Mouse (Mus musculus): ENCODE results near the gene Rab9b. TPM values are rescaled to one million over a fixed set of nuclear protein-coding genes. Genes with fewer than 3 reads are reported as not detected.

Gene Rab9b
- under 1 TPM; 0.08 to 0.19 TPM for total RNA-seq (2021)

GRCm38 (mm10) chrX:136868061-136869040, at the start of gene Rab9b:
Gene Rab9b (minus strand): TSS chrX:136868755.
- intact Hi-C loops (cut with DNase I): no loop called here
- DNase-seq: no peak

DNA sequence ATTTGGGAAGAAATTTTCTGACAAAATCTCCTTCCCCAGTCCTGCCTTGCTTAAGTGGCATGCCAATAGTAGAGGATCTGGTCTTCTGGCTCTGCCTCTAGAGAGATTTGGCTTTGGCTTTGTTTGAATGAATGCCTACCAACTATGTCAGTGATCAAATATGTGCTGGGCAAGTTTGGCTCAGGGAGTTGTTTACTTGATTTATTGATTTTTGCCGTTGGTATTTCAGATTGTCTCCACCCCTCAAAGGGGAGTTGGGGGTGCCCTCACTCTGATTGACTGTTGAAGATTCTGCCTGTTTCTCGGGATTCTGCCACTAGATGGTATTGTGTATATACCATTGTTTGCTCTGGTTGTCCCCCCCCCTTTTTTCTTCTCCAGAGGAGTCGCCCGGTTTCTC, 35.8 kb upstream of the Rab9b start:
- no peak for DNase-seq
- intact Hi-C loops (cut with DNase I): no loop called here

DNA sequence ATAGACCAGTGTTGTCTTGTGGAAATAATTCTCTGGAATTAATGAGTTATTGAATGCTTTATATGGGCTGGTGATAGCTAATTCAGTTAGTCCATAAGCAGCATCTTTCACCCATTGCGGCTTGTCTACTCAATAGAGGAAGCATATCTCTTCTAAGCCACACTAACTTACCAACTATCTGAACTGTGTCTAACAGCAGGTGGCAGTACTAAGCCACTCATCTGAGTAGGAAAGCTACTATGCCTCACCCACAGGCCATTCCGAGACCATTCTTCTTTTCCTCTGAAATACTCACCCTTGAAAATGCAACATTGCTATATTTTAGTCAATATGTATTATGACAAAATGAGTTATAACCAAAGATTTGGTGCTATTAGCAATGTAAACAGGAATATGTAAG, 27.2 kb upstream of the Rab9b start:
- no peak for DNase-seq
- intact Hi-C loops (cut with DNase I): no loop called here

GRCm38 (mm10) chrX:136850300-136850699, 18.3 kb downstream of the Rab9b start:
- DNase-seq: no peak
- intact Hi-C loops (cut with DNase I): no loop called here

- no peak for DNase-seq
- intact Hi-C loops (cut with DNase I): no loop called here
Measured at GRCm38 (mm10) chrX:136828610-136829009, 39.9 kb downstream of the Rab9b start.

DNA sequence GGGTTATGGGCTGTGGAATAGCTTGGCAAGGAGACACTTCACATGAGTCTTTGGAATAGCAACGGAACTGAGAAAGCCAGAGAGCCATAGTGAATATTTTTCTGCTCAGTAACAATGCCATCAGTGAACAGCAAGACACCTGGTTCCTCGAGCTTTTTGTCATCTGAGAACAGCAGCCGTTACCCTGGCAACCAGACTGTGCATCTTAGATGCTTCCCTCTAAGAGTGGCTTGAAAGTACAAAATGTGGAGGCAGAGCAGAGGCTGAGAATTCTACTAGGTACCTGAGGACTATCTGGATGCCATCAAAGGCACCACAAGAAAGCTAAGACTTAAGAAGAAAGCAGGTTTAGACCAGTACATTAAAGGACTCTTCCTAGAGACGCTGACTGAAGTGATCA, 43.5 kb downstream of the Rab9b start:
- no peak for DNase-seq
- intact Hi-C loops (cut with DNase I): no loop called here

DNA sequence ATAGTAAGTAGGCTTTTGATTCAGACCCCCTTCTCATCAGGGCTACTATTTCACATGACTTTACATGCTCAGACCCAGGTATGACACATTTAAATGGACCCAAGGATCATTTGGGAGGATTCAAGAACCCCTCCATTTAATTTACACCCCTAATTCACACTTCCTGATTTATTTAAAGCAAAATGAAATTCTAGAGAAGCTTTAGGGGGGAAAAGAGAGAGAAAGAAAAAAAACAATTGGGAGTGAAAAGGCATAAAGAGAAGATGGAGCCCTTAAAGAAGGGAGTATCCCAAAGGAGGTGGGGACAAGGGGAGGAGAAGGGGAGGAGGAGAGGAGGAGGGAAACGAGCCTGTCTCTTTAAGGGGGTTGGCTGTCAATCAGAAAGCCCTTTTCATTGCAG, 46.2 kb downstream of the Rab9b start, which contains the start of gene Plp1:
Gene Plp1, plus strand, starts transcription at position 301 of the 400 bp plus-strand sequence.
- no peak for DNase-seq
- intact Hi-C loops (cut with DNase I): loop anchor here (5.0 kb wide), 2 partner anchors 60 to 195 kb away; no protein-coding TSS in a partner anchor

GRCm38 (mm10) chrX:136820250-136820649, 48.3 kb downstream of the Rab9b start:
- intact Hi-C loops (cut with DNase I): loop anchor here (1.0 to 5.0 kb wide), 3 partner anchors 58 to 193 kb away; no protein-coding TSS in a partner anchor
- DNase-seq: peak; percentile 39 to 71

- intact Hi-C loops (cut with DNase I): loop anchor here (1.0 to 5.0 kb wide), 3 partner anchors 57 to 192 kb away; no protein-coding TSS in a partner anchor
- DNase-seq: peak; percentile 10 to 16
Measured at GRCm38 (mm10) chrX:136819752-136820151, 48.8 kb downstream of the Rab9b start.

Other genes starting within 250 kb of the Rab9b start
- gene Tceal1, start 160.8 kb downstream of the Rab9b start, total RNA-seq (2021): 1 to 10 TPM; 3.8 to 5.0 TPM
- 10 to 100 TPM; 89.8 to 91.8 TPM for gene Morf4l2, start 125.1 kb downstream of the Rab9b start, total RNA-seq (2021)
- gene Glra4, start 88.6 kb downstream of the Rab9b start, total RNA-seq (2021): not detected
- 1 to 10 TPM; 4.1 to 4.4 TPM for gene Plp1, start 46.1 kb downstream of the Rab9b start, total RNA-seq (2021)
- gene H2bfm, start 58.6 kb upstream of the Rab9b start, total RNA-seq (2021): not detected
- gene Tmsb15b2, start 106.7 kb upstream of the Rab9b start, total RNA-seq (2021): 1 to 10 TPM in 1 of 2 experiments, not detected in 1; 2.9 TPM
- gene Tmsb15l, start 108.1 kb upstream of the Rab9b start, total RNA-seq (2021): under 1 TPM in 1 of 2 experiments, not detected in 1; 0.68 TPM
- gene Tmsb15b1, start 108.1 kb upstream of the Rab9b start, total RNA-seq (2021): not detected
- not detected for gene Zcchc18, start 124.4 kb upstream of the Rab9b start, total RNA-seq (2021)
- gene Slc25a53, start 169.5 kb upstream of the Rab9b start, total RNA-seq (2021): 1 to 10 TPM; 3.1 to 3.5 TPM
- gene Fam199x, start 180.8 kb upstream of the Rab9b start, total RNA-seq (2021): 1 to 10 TPM; 3.9 to 4.3 TPM